Mouse (Mus musculus): ENCODE results near the gene Dysf. TPM values are rescaled to one million over a fixed set of nuclear protein-coding genes. Genes with fewer than 3 reads are reported as not detected.

Dysf gene
- polyA plus RNA-seq, 2 experiments from 2014 or later, result not detected

- no peak for ATAC-seq
These were observed 42.6 kb downstream of the Dysf start for GRCm38 (mm10) chr6:84051032-84051431.

- ATAC-seq, result no peak
These were observed 45.6 kb downstream of the Dysf start for GRCm38 (mm10) chr6:84053874-84054530.

GRCm38 (mm10) chr6:84055619-84056018, 47.2 kb downstream of the Dysf start:
- ATAC-seq, result no peak

- ATAC-seq, result no peak
These were observed 48.8 kb downstream of the Dysf start for GRCm38 (mm10) chr6:84057216-84057615.

- ATAC-seq, result no peak
These were observed 50.3 kb downstream of the Dysf start for GRCm38 (mm10) chr6:84058671-84059141.

GRCm38 (mm10) chr6:84059771-84060414, 51.5 kb downstream of the Dysf start:
- ATAC-seq, result no peak

- ATAC-seq, result no peak
These were observed 52.9 kb downstream of the Dysf start for GRCm38 (mm10) chr6:84061328-84061727.

GRCm38 (mm10) chr6:84062541-84062940, 54.2 kb downstream of the Dysf start:
- ATAC-seq, result no peak

- no peak for ATAC-seq
These were observed 59.8 kb downstream of the Dysf start for GRCm38 (mm10) chr6:84068236-84068635.

- ATAC-seq, result no peak
These were observed 61.9 kb downstream of the Dysf start for GRCm38 (mm10) chr6:84070251-84070650.

GRCm38 (mm10) chr6:84072574-84072973, 64.2 kb downstream of the Dysf start:
- ATAC-seq, result no peak

GRCm38 (mm10) chr6:84078172-84078571, 69.8 kb downstream of the Dysf start:
- ATAC-seq, result no peak

- no peak for ATAC-seq
These were observed 72.2 kb downstream of the Dysf start for GRCm38 (mm10) chr6:84080631-84081030.

- no peak for ATAC-seq
These were observed 76.4 kb downstream of the Dysf start for GRCm38 (mm10) chr6:84084757-84085156.

- ATAC-seq, result no peak
These were observed 85.1 kb downstream of the Dysf start for GRCm38 (mm10) chr6:84093473-84093872.

GRCm38 (mm10) chr6:84094536-84094935, 86.1 kb downstream of the Dysf start:
- ATAC-seq, result no peak

GRCm38 (mm10) chr6:84094998-84095397, 86.6 kb downstream of the Dysf start:
- no peak for ATAC-seq

GRCm38 (mm10) chr6:84095882-84096281, 87.5 kb downstream of the Dysf start:
- no peak for ATAC-seq

- ATAC-seq, result no peak
These were observed 93.6 kb downstream of the Dysf start for GRCm38 (mm10) chr6:84102002-84102401.

- ATAC-seq, result no peak
These were observed 97.0 kb downstream of the Dysf start for GRCm38 (mm10) chr6:84105148-84106022.

GRCm38 (mm10) chr6:84106082-84106481, 97.7 kb downstream of the Dysf start:
- no peak for ATAC-seq

- ATAC-seq, result no peak
These were observed 102.0 kb downstream of the Dysf start for GRCm38 (mm10) chr6:84110377-84110776.

GRCm38 (mm10) chr6:84111106-84111505, 102.7 kb downstream of the Dysf start:
- ATAC-seq, result no peak
